Comparison of ENCODE assay signal across 8 mouse cellular contexts in genomic region chr14:57684579-57684978, GRCm38 (mm10). TPM values are rescaled to one million over a fixed set of nuclear protein-coding genes. Genes with fewer than 3 reads are reported as not detected.
A peak's percentile ranks its signal among the peaks of the same experiment; 100 is the strongest.
DNase-seq lines count a peak whose midpoint lies in the region; ATAC-seq lines count a peak whose summit lies in the region.

No protein-coding gene starts in this region.

- ATAC-seq in neutrophil, adult 5-6 weeks (ENCODE audit: extremely low read depth, insufficient number of reproducible peaks, low FRiP score, poor library complexity, severe bottlenecking): peak; percentile 75; the same call in 1 of the 2 replicates

- intact Hi-C loops in heart, postnatal 14 days (cut with DNase I): loop anchor here (5.0 kb wide), 4 partner anchors 113 to 1428 kb away; partner anchors contain the start of genes Mrpl57, Sap18 and Ska3

- DNase-seq in adrenal gland, adult (ENCODE audit: inconsistent age in 2 of 2, low spot score in 1 of 2): peak; percentile 54 to 84
- no peak for DNase-seq in adrenal gland, adult 8-10 months
- peak; percentile 39 for DNase-seq in ovary, postnatal 36 days (ENCODE audit: low spot score)
- no peak for DNase-seq in ovary, adult 18-20 months (ENCODE audit: low spot score)
- peak; percentile 81 to 87 for DNase-seq in cerebellum, postnatal 14 days
- DNase-seq in heart, postnatal 14 days: peak; percentile 69 to 81
- peak; percentile 76 for DNase-seq in liver

RNA-seq across cellular contexts. Expression of gene Xpo4, which starts 19.3 kb away (rescaled TPM):
- 10 to 100 TPM; 35.7 to 45.2 (median 38.1) TPM for total RNA-seq in adrenal gland, adult 8-10 months (2022)
- 10 to 100 TPM; 11.6 to 12.8 TPM for total RNA-seq in heart, postnatal 14 days (2021)
- 23.9 and 27.1 TPM in 2 replicates for total RNA-seq in neutrophil, adult 5-6 weeks (2017)

Comparison
In these comparisons a context has a peak if more than half of its experiments do, and no peak if none do; other contexts are left out.
1. DNase-seq: peak in adrenal gland, adult (2 of 2), ovary, postnatal 36 days (single experiment), cerebellum, postnatal 14 days (2 of 2), heart, postnatal 14 days (2 of 2) and liver (single experiment); none in adrenal gland, adult 8-10 months (single experiment) and ovary, adult 18-20 months (single experiment).